Mouse (Mus musculus) thymus, postnatal 25 days (tissue): Measurements from ENCODE around the gene Pigq.

Experiments used
- DNase-seq: peaks from one replicate; pipeline ENCODE4 v3.0.0; 2022

Pigq gene

GRCm38 (mm10) chr17:25944366-25945163 lies at the start of gene Pigq, which contains the start of gene Nhlrc4:
Gene Pigq, minus strand, starts transcription at chr17:25944936.
Gene Nhlrc4, minus strand, starts transcription at chr17:25944961.
- DNase-seq, result no peak

- DNase-seq, result no peak
Measured at GRCm38 (mm10) chr17:25993489-25993888, 48.8 kb upstream of the Pigq start.

- no peak for DNase-seq
Measured at GRCm38 (mm10) chr17:25992274-25992673, 47.5 kb upstream of the Pigq start.

DNA sequence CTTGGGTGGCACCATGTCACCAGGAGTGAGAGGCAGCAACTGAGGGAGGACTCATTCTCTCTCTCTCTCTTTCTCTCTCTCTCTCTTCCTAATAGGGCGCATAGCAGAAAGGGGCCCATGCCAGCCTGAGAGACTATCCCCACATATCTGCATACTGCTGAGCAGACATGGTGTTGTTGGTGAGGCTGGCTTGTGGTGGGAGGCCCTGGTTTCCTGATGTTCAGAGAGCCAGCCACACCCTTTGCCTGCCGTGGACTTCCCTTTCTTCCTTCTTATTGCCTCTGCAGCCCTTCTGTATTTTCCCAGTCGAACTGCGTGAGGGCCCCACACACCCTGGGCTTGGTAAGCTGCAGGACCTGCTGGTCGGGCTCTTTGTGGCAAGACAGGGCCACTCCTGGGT lies 45.6 kb upstream of the Pigq start:
- DNase-seq, result no peak

DNA sequence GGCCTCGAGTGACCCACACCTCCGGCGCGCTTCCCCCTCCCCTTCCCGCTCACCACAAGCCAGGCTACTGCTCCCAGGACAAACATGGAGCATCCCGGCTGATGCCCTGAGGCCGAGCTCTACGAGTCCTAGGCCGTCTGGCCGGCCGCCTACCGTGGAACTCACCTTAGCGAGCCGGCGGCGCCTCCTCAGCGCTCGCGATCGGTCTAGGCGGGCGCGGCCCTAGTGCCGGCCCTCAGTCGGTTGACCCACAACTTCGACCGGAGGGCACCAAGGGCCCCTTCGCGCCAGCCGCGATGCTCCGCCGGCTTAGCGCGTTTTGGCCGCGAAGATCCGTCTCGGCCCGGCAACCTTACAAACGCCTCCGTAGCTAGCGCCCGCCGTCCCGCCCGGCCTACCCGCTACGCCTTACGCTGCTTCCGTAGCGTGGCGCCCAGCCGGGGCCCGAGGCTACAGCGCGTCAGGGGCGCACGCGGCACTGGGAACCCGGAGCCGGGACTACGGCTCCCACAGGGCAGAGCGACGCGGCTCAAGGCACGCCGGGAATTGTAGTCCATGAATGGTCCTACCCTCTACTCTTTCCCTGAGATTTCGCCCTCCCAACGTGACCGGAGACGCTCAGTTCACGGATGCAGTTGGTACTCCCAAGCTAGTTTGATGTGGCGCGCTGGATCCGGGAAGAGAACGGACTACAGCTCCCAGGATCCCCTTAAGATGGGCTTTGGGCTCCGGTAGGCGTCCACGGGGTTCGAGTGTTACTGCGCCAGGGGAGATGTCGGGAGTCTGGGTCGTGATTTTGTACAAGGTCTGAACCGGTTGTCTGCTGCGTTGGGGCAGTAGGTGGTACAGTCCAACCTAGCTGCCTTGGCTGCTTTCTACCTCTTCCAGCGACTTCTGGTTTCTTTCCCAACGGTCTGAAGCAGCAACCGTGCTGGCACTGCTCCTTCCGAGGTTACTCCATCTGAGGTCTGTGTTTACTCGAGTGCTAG lies 40.9 kb upstream of the Pigq start, which contains the start of gene Capn15:
Gene Capn15 (minus strand): TSS at position 491 of the 989 bp plus-strand sequence.
- peak; percentile 91 for DNase-seq

GRCm38 (mm10) chr17:25984556-25985305 lies 40.0 kb upstream of the Pigq start:
- DNase-seq, result peak; percentile 33

DNA sequence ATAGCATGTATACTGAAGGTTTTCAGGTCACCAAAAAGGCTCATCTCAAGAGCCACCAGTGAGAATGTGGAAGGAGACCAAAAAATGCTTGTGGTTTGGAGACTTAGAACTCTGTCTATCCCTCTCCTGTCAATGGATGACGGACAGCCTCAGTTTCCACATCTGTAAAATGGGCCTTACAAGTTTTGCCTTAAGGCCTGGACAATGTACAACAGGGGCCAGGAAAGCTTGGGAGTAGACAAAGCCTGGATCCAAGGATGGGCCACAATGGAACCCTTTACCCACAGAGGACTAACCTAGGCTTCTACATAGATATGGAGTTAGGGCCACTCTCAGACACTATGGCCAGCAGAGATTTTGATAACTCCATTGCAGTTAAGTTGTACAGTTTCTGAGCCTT lies 39.3 kb upstream of the Pigq start:
- DNase-seq, result no peak

GRCm38 (mm10) chr17:25982913-25983312 lies 38.2 kb upstream of the Pigq start:
- no peak for DNase-seq

- DNase-seq, result no peak
Measured at GRCm38 (mm10) chr17:25980854-25981253, 36.1 kb upstream of the Pigq start.

DNA sequence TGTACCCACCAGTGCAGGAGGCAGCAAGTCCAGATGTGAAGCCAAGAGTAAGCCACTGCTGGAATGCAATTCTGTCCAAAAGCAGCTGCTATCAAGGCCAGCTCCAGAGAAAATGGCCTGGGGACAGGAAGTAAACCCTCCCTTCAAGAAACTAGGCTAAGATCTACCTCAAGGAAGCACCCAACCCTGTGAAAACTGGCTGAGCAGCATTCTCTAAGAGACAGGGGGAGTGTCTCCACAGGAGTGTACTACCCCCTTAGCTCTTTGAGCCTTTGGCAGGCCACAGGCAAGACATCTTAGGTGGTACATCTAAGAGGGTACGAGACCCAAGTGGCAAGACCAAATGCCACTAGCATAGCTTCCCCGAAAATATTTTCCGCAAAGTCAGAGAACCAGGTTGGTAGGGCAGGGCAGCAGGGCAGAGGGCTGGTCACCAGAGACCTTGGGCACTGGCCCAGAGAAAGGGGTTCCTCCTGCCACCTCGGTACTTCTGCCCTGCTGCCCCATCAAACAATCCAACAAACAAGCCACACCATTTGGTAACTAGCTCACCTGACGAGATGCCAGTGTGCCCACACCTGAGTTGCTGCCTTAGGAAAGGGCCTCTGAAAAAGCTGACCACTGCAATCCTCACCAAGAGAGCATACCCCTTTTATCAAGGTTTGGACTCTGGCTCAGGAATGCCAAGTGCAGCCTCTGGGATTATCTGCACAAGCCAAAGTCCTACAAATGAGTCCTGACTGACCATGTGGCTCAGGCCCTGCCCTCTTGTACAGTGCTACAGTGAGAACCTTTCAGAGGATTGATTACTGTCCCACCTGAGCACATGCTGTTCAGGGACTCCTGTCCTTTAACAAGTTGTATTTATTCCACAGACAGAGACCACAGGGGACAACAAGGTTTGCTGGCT lies 35.3 kb upstream of the Pigq start:
- DNase-seq, result no peak

DNA sequence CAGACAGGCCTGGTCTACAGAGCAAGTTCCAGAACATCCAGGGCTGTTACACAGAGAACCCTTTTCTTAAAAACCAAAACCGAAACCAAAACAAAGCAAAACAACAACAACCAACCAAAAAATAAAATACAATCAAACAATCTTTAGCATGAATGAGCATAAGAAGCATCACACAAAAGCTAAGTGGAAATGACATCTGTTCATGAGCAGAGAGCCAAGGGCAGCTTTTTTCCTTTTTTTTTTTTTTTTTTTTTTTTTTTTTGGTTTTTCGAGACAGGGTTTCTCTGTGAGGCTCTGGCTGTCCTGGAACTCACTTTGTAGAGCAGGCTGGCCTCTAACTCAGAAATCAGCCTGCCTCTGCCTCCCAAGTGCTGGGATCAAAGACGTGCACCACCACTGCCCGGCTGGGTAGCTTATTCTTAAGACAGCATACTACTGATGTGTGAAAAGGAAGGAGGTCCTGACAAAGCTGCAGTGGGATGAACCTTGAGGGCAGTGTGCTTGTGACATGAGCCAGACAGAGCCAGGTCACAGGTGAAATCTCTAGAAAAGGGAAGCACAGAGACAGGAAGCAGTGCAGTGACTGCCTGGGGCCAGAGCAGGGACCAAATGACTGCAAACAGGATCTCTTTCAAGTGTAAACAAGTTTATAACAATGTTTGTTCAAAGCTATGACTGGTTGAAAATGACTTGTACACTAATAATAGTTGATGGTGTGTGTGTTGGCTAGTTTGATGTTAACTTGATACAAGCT lies 26.4 kb upstream of the Pigq start:
- DNase-seq, result no peak

DNA sequence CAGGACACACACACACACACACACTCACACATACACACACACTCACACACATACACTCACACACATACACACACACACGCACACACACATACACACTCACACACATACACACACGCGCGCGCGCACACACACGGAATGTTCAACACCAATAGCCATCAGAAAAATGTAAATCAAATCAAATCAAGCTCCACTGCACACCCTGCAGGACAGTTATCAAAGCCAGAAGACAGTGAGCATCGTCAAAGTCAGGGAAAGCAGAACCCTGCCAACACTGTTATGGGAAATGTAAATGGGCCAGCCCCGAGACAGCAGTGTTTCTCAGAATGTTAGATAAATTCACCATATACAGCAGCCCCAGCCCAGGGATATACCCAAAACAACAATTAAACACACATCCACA lies 25.7 kb upstream of the Pigq start:
- DNase-seq, result no peak

- DNase-seq, result no peak
Measured at GRCm38 (mm10) chr17:25968176-25968575, 23.4 kb upstream of the Pigq start.

GRCm38 (mm10) chr17:25967652-25968051 lies 22.9 kb upstream of the Pigq start:
- DNase-seq, result no peak

GRCm38 (mm10) chr17:25964271-25964670 lies 19.5 kb upstream of the Pigq start:
- no peak for DNase-seq

GRCm38 (mm10) chr17:25962413-25962905 lies 17.7 kb upstream of the Pigq start:
- DNase-seq, result no peak

DNA sequence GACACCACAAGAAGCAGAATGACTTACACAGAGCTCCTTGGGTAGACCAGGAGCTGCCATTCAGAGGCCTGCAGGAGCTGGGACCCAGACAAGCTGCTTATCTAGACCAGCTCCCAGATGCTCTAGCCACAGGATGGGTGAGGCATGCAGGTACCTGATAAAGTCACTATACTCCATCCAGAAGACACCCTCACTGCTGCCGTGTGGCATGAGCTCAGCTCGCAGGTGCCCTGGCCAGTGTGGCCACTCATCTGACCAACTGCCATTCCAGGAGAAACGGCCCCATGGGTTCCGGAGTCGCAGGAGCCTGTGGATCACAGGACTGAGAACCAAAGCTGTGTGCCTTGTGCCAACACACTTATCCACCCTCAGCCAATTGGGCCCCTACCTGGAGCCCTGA lies 16.8 kb upstream of the Pigq start:
- DNase-seq, result no peak

DNA sequence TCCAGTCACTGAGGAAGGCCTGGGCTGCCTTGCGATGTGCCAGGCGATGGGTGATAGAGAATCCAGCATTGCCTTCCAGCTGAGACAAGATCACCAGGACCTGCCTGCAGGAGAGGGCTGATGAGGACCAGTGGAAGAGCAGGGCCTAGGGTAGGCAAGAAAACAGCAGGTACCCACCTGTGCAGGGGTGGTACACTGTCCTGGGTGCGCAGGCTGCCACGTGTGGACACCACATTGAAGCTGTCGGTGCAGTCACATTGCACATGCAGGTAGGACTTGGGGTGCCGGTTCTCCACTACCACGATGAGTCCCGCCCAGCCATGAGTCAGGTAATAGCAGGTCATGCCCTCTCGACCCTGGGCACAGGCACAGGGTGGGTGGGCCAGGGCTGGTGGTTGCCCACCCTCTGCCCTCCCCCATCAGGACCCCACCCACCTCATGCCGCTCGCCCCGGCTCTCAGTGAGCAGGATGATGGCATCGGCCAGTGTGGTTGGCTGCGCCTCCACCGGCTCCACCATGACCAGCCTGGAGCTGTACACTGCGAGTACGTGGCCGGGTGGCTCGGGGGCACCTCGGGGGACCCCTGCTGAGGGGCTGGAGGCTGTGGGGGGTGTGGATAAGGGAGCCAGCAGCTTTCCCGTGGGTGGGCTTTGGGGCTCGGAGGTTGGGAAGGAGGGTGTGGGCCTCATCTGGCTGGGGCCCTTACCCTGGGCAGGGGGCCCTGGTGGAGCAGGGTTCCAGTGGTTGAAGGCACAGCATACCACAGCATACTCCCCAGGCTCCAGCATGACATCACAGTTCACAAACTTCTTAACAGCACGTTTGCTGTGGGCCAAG lies 15.1 kb upstream of the Pigq start:
- no peak for DNase-seq

- no peak for DNase-seq
Measured at GRCm38 (mm10) chr17:25958771-25959494, 14.2 kb upstream of the Pigq start.
